11 mouse cellular contexts compared by ENCODE assay signal in genomic region chr10:3512620-3513305, GRCm38 (mm10). TPM values are rescaled to one million over a fixed set of nuclear protein-coding genes. Genes with fewer than 3 reads are reported as not detected.
DNase-seq lines count a peak whose midpoint lies in the region; ATAC-seq and TF ChIP-seq lines count a peak whose summit lies in the region.
"Had no signal": no experiment of that assay in that cellular context is flagged by ENCODE, and none has a peak within 500 bp of the region (broad histone marks: within the 10 kb centered on the region; RNA-seq: fewer than 3 reads in every experiment).

No protein-coding gene starts in this region.

- H3K36me3 ChIP-seq in thymus, adult 2 months (ENCODE audit: control insufficient read depth, insufficient read depth, low read length), result no peaks in the 10 kb centered on the region

- H3K4me3 ChIP-seq in thymus, adult 2 months (ENCODE audit: control insufficient read depth, insufficient read depth, low read length), result no peak overlapping the region

- peaks cover 44% of the 10 kb centered on the region for H3K4me1 ChIP-seq in thymus, adult 2 months (replicated peaks; ENCODE audit: control insufficient read depth, insufficient read depth, low read length)

- ATAC-seq in inflammation-experienced regulatory T-cells, adult 6 months, result no peak

- DNase-seq in cerebellum, postnatal 10 days, result peak; percentile 55 to 71
- DNase-seq in cerebellum, adult 11 months, result no peak
- peak; percentile 32 for DNase-seq in layer of hippocampus, adult 11-12 months (ENCODE audit: low spot score)
- DNase-seq in layer of hippocampus, adult 9-10 months (ENCODE audit: low spot score), result no peak
- DNase-seq in thymus, adult 2 months, result peak; percentile 39
- DNase-seq in thymus, adult 18-20 months, result no peak
- peak; percentile 41 for DNase-seq in thymus, postnatal 25 days
- DNase-seq: adrenal gland, adult 2 months; heart, adult 18-20 months had no signal

- H3K27ac ChIP-seq in thymus, adult 2 months (ENCODE audit: control insufficient read depth, insufficient read depth, low read length), result peak overlapping the region; percentile 82; the same call in 1 of the 2 replicates

- no peak for TF ChIP-seq POLR2A in thymus, adult 2 months (IDR thresholded peaks at IDR 0.05; ENCODE audit: control insufficient read depth, extremely low read depth, insufficient read depth, low read length, poor library complexity)

- TF ChIP-seq CTCF in thymus, adult 2 months (IDR thresholded peaks at IDR 0.05; ENCODE audit: borderline replicate concordance, control insufficient read depth, extremely low read depth, insufficient read depth, low read length, poor library complexity), result no peak

- H3K27me3 ChIP-seq in thymus, adult 2 months (ENCODE audit: control insufficient read depth, insufficient read depth, low read length), result no peaks in the 10 kb centered on the region

- 87% methylated on average over 8 of the region's 8 CpGs for WGBS in thymus, adult 2 months

RNA-seq across cellular contexts. Expression of gene Iyd, which starts 27.3 kb away (rescaled TPM):
- polyA plus RNA-seq in thymus, adult 2 months (2012; rRNA removed), result 0.13 and 0.22 TPM in 2 replicates
- polyA plus RNA-seq in inflammation-experienced regulatory T-cells, adult 6 months (2017; shearing (Covaris generic)), result not detected
- polyA plus RNA-seq: C2C12 had no signal

Comparison
In these comparisons a context has a peak if more than half of its experiments do, and no peak if none do; other contexts are left out.
1. DNase-seq: peak in cerebellum, postnatal 10 days (2 of 2), layer of hippocampus, adult 11-12 months (single experiment), thymus, adult 2 months (single experiment) and thymus, postnatal 25 days (single experiment); none in cerebellum, adult 11 months (single experiment), layer of hippocampus, adult 9-10 months (single experiment) and thymus, adult 18-20 months (0 of 2).